Mouse (Mus musculus) spleen, adult 2 months (tissue): ENCODE results near the gene Oprm1. TPM values are rescaled to one million over a fixed set of nuclear protein-coding genes. Genes with fewer than 3 reads are reported as not detected.

Experiments
- DNase-seq, 2 experiments: peaks; one replicate each; pipeline versions ENCODE4 v3.0.0 to v3.0.0-alpha.2; 2012 to 2021; ENCODE audit warnings: low spot score in 2 of 2, low read depth in 1 of 2
- H3K27ac ChIP-seq: fragments of 200-500 bp; 2 replicates; pipeline ENCODE4 v1.5.1; 2012; ENCODE audit warnings: low read length, inconsistent platforms; ENCODE audit not compliant: insufficient read depth
- H3K27me3 ChIP-seq: fragments of 200-500 bp; 2 replicates; pipeline ENCODE4 v1.6.1; 2012; ENCODE audit warnings: mild to moderate bottlenecking, moderate library complexity, low read length, inconsistent platforms; ENCODE audit not compliant: control insufficient read depth, insufficient read depth
- H3K36me3 ChIP-seq: fragments of 200-500 bp; 2 replicates; pipeline ENCODE4 v1.6.1; 2012; ENCODE audit warnings: mild to moderate bottlenecking, low read length, inconsistent platforms; ENCODE audit not compliant: control insufficient read depth, insufficient read depth
- H3K4me1 ChIP-seq: fragments of 200-500 bp; 2 replicates; pipeline ENCODE4 v1.6.1; 2011; ENCODE audit warnings: inconsistent platforms; ENCODE audit not compliant: control insufficient read depth, insufficient read depth, insufficient read length
- H3K4me3 ChIP-seq: fragments of 200-500 bp; 2 replicates; pipeline ENCODE4 v1.5.1; 2011; ENCODE audit warnings: mild to moderate bottlenecking, inconsistent platforms; ENCODE audit not compliant: insufficient read depth, insufficient read length; ENCODE audit errors: extremely low read depth
- CTCF ChIP-seq: fragments of 200-500 bp; IDR thresholded peaks from 2 replicates; pipeline ENCODE4 v1.5.1; 2011; ENCODE audit warnings: mild to moderate bottlenecking, inconsistent platforms; ENCODE audit not compliant: insufficient read depth, insufficient read length, insufficient replicate concordance; ENCODE audit errors: extremely low read depth
- POLR2A ChIP-seq: fragments of 200-500 bp; IDR thresholded peaks from 2 replicates; pipeline ENCODE4 v1.6.1; 2011; ENCODE audit warnings: low read depth, low read length, inconsistent platforms
- WGBS: fragments of 180-500 bp; shearing (Covaris S2); methylation state at CpG from one replicate; pipeline ENCODE4 v1.1.7; 2018; 5-methylcytosine and 5-hydroxymethylcytosine counted together
- polyA plus RNA-seq: library from polyadenylated mRNA; depleted of rRNA; stranded (reverse); fragments of >200 nt; gene quantifications from 2 replicates; pipeline ENCODE4 v1.2.3, GENCODE M21; 2012

Gene Oprm1
- polyA plus RNA-seq, 1 experiment: not detected

GRCm38 (mm10) chr10:7035547-7035946 is 277.2 kb downstream of the Oprm1 start:
- 67% methylated on average over 12 of the region's 12 CpGs for WGBS
- no peaks in the 10 kb centered on the region for H3K36me3 ChIP-seq
- no peak for DNase-seq
- TF ChIP-seq CTCF: no peak
- TF ChIP-seq POLR2A: no peak
- no peak overlapping the region for H3K4me3 ChIP-seq
- H3K27ac ChIP-seq: no peak overlapping the region
- no peaks in the 10 kb centered on the region for H3K27me3 ChIP-seq
- peaks cover 1% of the 10 kb centered on the region; the same call in 1 of the 2 replicates for H3K4me1 ChIP-seq

GRCm38 (mm10) chr10:7037194-7037593 is 278.9 kb downstream of the Oprm1 start:
- no peak overlapping the region for H3K4me3 ChIP-seq
- TF ChIP-seq CTCF (no peak), POLR2A (no peak)
- H3K27me3 ChIP-seq: no peaks in the 10 kb centered on the region
- no peak for DNase-seq
- H3K36me3 ChIP-seq: no peaks in the 10 kb centered on the region
- WGBS: 85% methylated on average over 5 of the region's 5 CpGs
- H3K4me1 ChIP-seq: peaks cover 7% of the 10 kb centered on the region
- H3K27ac ChIP-seq: no peak overlapping the region

- TF ChIP-seq POLR2A (no peak), CTCF (no peak)
- Histone ChIP-seq H3K27me3 (no peaks in the 10 kb centered on the region), H3K27ac (no peak overlapping the region), H3K4me3 (no peak overlapping the region), H3K36me3 (no peaks in the 10 kb centered on the region), H3K4me1 (peaks cover 7% of the 10 kb centered on the region)
- no peak for DNase-seq
These were observed 282.7 kb downstream of the Oprm1 start for GRCm38 (mm10) chr10:7041032-7041431.

GRCm38 (mm10) chr10:7043896-7044295 is 285.6 kb downstream of the Oprm1 start:
- Histone ChIP-seq H3K4me1 (peaks cover 7% of the 10 kb centered on the region), H3K4me3 (no peak overlapping the region), H3K36me3 (no peaks in the 10 kb centered on the region), H3K27me3 (no peaks in the 10 kb centered on the region), H3K27ac (no peak overlapping the region)
- TF ChIP-seq POLR2A: no peak
- TF ChIP-seq CTCF: no peak
- no peak for DNase-seq
- WGBS: 90% methylated on average over 5 of the region's 5 CpGs

- TF ChIP-seq CTCF: no peak
- Histone ChIP-seq H3K36me3 (no peaks in the 10 kb centered on the region), H3K4me1 (no peaks in the 10 kb centered on the region), H3K27ac (no peak overlapping the region), H3K27me3 (no peaks in the 10 kb centered on the region), H3K4me3 (no peak overlapping the region)
- whole genome bisulfite sequencing: 80% methylated on average over 10 of the region's 10 CpGs
- DNase-seq: no peak
These were observed 289.1 kb downstream of the Oprm1 start for GRCm38 (mm10) chr10:7047288-7047918.

- Histone ChIP-seq H3K27ac (no peak overlapping the region), H3K4me3 (no peak overlapping the region; the same call in 1 of the 2 replicates), H3K36me3 (no peaks in the 10 kb centered on the region), H3K27me3 (no peaks in the 10 kb centered on the region), H3K4me1 (no peaks in the 10 kb centered on the region)
- 82% methylated on average over 2 of the region's 2 CpGs for WGBS
- DNase-seq: no peak
- TF ChIP-seq CTCF (no peak), POLR2A (no peak)
These were observed 289.6 kb downstream of the Oprm1 start for GRCm38 (mm10) chr10:7047919-7048291.

GRCm38 (mm10) chr10:7049901-7050300 is 291.6 kb downstream of the Oprm1 start:
- 19% methylated on average over 3 of the region's 3 CpGs for WGBS
- no peak for TF ChIP-seq CTCF
- no peak for TF ChIP-seq POLR2A
- no peak for DNase-seq
- Histone ChIP-seq H3K36me3 (no peaks in the 10 kb centered on the region), H3K4me3 (no peak overlapping the region), H3K27ac (no peak overlapping the region), H3K4me1 (no peaks in the 10 kb centered on the region), H3K27me3 (no peaks in the 10 kb centered on the region)
